In the genomic region with DNA sequence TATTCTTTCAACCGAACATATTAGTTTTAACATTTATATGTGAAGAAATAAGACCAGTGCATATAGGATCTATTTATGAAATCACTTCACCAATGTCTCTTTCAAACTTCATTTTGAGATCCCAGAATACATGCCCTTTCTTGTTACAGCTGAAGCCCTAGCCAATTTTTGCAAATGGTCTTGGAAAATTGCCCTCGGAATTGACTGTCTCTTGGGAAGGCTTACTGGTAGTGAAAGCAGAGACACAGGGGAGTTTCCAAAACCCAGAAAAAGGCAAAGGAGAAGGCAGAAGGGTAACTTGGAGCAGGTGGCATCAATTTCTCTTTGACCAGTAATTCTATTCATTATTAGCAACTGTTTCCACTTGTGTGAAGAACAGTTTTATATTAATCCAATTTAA, we compare ENCODE assay signal across 12 mouse cellular contexts.
DNase-seq lines count a peak whose midpoint lies in the region.
"Had no signal": no experiment of that assay in that cellular context is flagged by ENCODE, and none has a peak within 500 bp of the region (broad histone marks: within the 10 kb centered on the region; RNA-seq: fewer than 3 reads in every experiment).

No protein-coding gene starts in this region.

- DNase-seq in cerebellum, adult 9-10 months: peak; percentile 1
- no peak for DNase-seq in cerebellum, adult 9-11 months
- peak; percentile 32 to 40 for DNase-seq in heart, adult 18-20 months
- DNase-seq in heart, adult 11 months: no peak
- DNase-seq in lung, postnatal 25 days (ENCODE audit: low spot score): peak; percentile 1
- no peak for DNase-seq in lung, postnatal 14 days
- no peak for DNase-seq in right cerebral cortex, postnatal 4 days
- DNase-seq: B cell, adult 2 months; cerebellum, adult 11 months; kidney, adult 11 months; kidney, postnatal 10 days; thymus, postnatal 4 days had no signal

Comparison
In these comparisons a context has a peak if more than half of its experiments do, and no peak if none do; other contexts are left out.
1. DNase-seq: peak in cerebellum, adult 9-10 months (single experiment), heart, adult 18-20 months (2 of 2) and lung, postnatal 25 days (single experiment); none in cerebellum, adult 9-11 months (single experiment), heart, adult 11 months (single experiment), lung, postnatal 14 days (single experiment) and right cerebral cortex, postnatal 4 days (single experiment).